Mouse (Mus musculus) midbrain, embryonic 13.5 days (tissue): ENCODE measurements at regions not wholly inside any gene's neighbourhood (a gene's known extent, or its start where the extent isn't known, plus 50 kb on each side); places are given as distances from the start of the nearest gene placed in this dataset.
A peak's percentile ranks its signal among the peaks of the same experiment; 100 is the strongest.
"Not testable (repeated sequence)": the region's sequence is repeated elsewhere in the genome, so short reads cannot be mapped to it uniquely, and the experiment has no call there.

Experiments used
- ATAC-seq: fragments of 200-750 bp; cut with Nextera tagmentation; 2 replicates; pipeline ENCODE4 v1.8.0; 2017; ENCODE audit warnings: mild to moderate bottlenecking, moderate TSS enrichment, moderate library complexity
- H3K27ac ChIP-seq: fragments of 300-500 bp; sonication (generic); 2 replicates; pipeline ENCODE4 v1.5.1; 2015; ENCODE audit warnings: inconsistent platforms, mild to moderate bottlenecking, moderate library complexity
- H3K27me3 ChIP-seq: fragments of 300-500 bp; sonication (generic); 2 replicates; pipeline ENCODE4 v1.6.1; 2015; ENCODE audit warnings: mild to moderate bottlenecking, inconsistent platforms
- H3K36me3 ChIP-seq: fragments of 300-500 bp; sonication (generic); 2 replicates; pipeline ENCODE4 v1.6.1; 2015; ENCODE audit warnings: mild to moderate bottlenecking, inconsistent platforms
- H3K4me1 ChIP-seq: fragments of 300-500 bp; sonication (generic); replicated peaks from 2 replicates; pipeline ENCODE4 v1.6.1; 2015; ENCODE audit warnings: inconsistent platforms
- H3K4me2 ChIP-seq: fragments of 300-500 bp; sonication (generic); replicated peaks from 2 replicates; pipeline ENCODE4 v1.6.1; 2015; ENCODE audit warnings: moderate library complexity, mild to moderate bottlenecking, inconsistent platforms
- H3K4me3 ChIP-seq: fragments of 300-500 bp; sonication (generic); replicated peaks from 2 replicates; pipeline ENCODE4 v1.5.1; 2015; ENCODE audit warnings: mild to moderate bottlenecking, inconsistent platforms
- H3K9ac ChIP-seq: fragments of 300-500 bp; sonication (generic); replicated peaks from 2 replicates; pipeline ENCODE4 v1.6.1; 2015; ENCODE audit warnings: mild to moderate bottlenecking, inconsistent platforms
- H3K9me3 ChIP-seq: fragments of 300-500 bp; sonication (generic); 2 replicates; pipeline ENCODE4 v1.6.1; 2016; ENCODE audit warnings: mild to moderate bottlenecking, inconsistent platforms
- WGBS: fragments of 180-500 bp; shearing (Covaris S2); methylation state at CpG from one replicate; pipeline ENCODE4 v1.1.7; 2015; 5-methylcytosine and 5-hydroxymethylcytosine counted together

DNA sequence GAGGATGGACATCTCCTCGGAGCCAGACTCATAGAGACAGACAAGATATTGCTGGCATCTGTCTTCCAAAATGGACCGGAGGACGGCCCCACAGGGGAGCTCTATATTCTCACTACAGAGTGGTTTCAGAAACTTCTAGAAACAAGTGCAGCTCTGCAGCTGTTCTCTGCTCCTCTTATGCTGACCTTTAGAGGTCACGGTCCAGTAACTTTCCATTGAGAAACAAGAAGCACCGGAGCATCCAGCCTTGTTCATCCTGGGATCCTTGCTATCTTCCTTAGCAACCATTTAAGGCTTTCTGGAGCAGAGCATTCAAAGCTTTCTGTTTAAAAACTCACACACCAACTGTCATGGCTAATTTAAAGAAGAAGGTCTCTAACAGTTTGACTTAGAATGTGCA is 94.7 kb upstream of the Tcerg1l start:
- Histone ChIP-seq H3K4me3 (no peak overlapping the region), H3K9ac (no peak overlapping the region), H3K36me3 (no peaks in the 10 kb centered on the region), H3K4me1 (no peaks in the 10 kb centered on the region), H3K27ac (no peak overlapping the region), H3K9me3 (no peaks in the 10 kb centered on the region), H3K27me3 (no peaks in the 10 kb centered on the region), H3K4me2 (no peak overlapping the region)
- no peak for ATAC-seq
- 65% methylated on average over 5 of the region's 5 CpGs for WGBS

GRCm38 (mm10) chr7:138489471-138489870 is 91.9 kb upstream of the Tcerg1l start:
- ATAC-seq, result no peak
- no peaks in the 10 kb centered on the region for H3K9me3 ChIP-seq
- no peak overlapping the region for H3K27ac ChIP-seq
- no peaks in the 10 kb centered on the region for H3K36me3 ChIP-seq
- 79% methylated on average over 2 of the region's 2 CpGs for WGBS
- no peaks in the 10 kb centered on the region for H3K4me1 ChIP-seq
- H3K9ac ChIP-seq, result no peak overlapping the region
- H3K4me3 ChIP-seq, result no peak overlapping the region
- H3K27me3 ChIP-seq, result no peaks in the 10 kb centered on the region
- no peak overlapping the region for H3K4me2 ChIP-seq

DNA sequence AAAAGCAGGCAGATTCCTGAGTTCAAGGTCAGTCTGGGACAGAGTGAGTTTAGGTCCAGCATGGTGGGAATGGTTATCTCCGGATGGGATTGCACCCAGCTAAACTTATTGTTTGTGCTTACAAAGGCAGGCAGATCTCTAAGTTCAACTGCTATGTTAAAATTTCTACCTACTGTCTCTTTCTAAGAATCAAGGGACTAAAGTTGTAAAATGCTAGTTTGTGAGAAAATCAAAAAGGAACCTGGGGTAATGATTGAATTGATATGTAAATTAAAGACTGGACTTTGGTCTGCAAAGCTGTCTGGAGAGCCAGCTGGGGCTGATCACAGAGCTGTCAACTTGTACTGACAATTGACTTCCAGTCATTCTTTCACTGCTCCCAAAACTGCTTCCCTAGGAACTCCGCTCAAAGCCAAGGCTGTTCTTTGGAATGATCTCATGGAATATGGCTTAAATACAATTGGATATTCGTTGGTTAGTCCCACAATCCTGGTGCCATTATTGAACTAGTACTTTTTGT is 90.7 kb upstream of the Tcerg1l start:
- Histone ChIP-seq H3K4me1 (no peaks in the 10 kb centered on the region), H3K4me3 (no peak overlapping the region), H3K9ac (no peak overlapping the region), H3K9me3 (no peaks in the 10 kb centered on the region), H3K4me2 (no peak overlapping the region), H3K27me3 (no peaks in the 10 kb centered on the region), H3K27ac (no peak overlapping the region), H3K36me3 (no peaks in the 10 kb centered on the region)
- no peak for ATAC-seq
- 80% methylated on average over 3 of the region's 3 CpGs for WGBS

GRCm38 (mm10) chr7:138472891-138473455 is 75.4 kb upstream of the Tcerg1l start:
- Histone ChIP-seq H3K4me1 (no peaks in the 10 kb centered on the region), H3K4me3 (no peak overlapping the region), H3K9ac (no peak overlapping the region), H3K27ac (no peak overlapping the region), H3K4me2 (no peak overlapping the region), H3K36me3 (no peaks in the 10 kb centered on the region), H3K9me3 (no peaks in the 10 kb centered on the region), H3K27me3 (no peaks in the 10 kb centered on the region)
- WGBS, result 67% methylated on average over 2 of the region's 2 CpGs
- ATAC-seq, result no peak

DNA sequence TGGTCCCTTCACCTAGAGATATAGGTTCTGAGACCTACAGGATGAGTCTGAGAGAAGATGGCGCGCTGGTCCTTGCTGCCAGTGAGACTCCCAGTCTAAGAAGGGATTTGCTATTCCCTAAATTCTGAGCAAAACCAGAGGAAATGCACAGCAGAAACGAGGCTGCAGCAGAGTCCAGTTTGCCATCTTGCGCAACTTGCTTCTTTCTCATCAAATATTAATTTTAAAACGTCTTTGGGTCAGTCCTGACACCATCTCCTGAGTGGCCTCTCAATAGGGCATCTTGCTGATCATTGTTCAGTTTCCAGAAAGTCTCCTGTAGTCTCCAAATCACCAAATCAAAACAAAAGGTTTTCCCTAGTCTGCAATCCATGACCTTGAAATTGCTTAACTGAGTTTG is 74.8 kb upstream of the Tcerg1l start:
- Histone ChIP-seq H3K4me2 (no peak overlapping the region), H3K4me3 (no peak overlapping the region), H3K27ac (no peak overlapping the region), H3K9me3 (no peaks in the 10 kb centered on the region), H3K36me3 (no peaks in the 10 kb centered on the region), H3K27me3 (no peaks in the 10 kb centered on the region), H3K4me1 (no peaks in the 10 kb centered on the region), H3K9ac (no peak overlapping the region)
- no peak for ATAC-seq
- 82% methylated on average over 5 of the region's 5 CpGs for WGBS

- WGBS, result 83% methylated on average over 4 of the region's 4 CpGs
These were observed 71.7 kb upstream of the Tcerg1l start for GRCm38 (mm10) chr7:138469211-138469610.

DNA sequence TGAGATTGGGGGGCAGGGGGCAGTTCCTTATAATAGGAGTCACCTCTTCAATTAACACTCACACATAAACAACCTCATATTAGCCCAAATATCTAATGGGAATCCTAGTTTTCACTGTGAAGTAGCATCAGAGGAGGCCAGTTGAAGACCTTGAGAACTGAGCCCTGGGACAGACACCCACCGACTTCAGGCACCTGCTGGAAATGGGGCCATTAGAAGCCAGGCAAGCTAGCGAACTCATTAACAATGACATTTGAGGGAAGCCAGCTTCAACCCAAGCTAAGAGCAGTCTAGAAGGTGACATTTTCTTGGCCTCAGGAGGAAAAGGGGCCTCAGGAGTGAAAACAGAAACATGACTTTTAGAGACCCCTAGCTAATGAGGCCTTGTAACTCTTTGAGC is 70.9 kb upstream of the Tcerg1l start:
- 91% methylated on average over 2 of the region's 2 CpGs for WGBS

More at GRCm38 (mm10) chr7:138469211-138469610, 71.7 kb upstream of the Tcerg1l start:
- no peaks in the 10 kb centered on the region for H3K36me3 ChIP-seq
- H3K9me3 ChIP-seq, result no peaks in the 10 kb centered on the region
- no peak for ATAC-seq
- no peak overlapping the region for H3K4me2 ChIP-seq
- no peaks in the 10 kb centered on the region for H3K27me3 ChIP-seq
- no peak overlapping the region for H3K4me3 ChIP-seq
- H3K27ac ChIP-seq, result no peak overlapping the region
- no peak overlapping the region for H3K9ac ChIP-seq
- H3K4me1 ChIP-seq, result no peaks in the 10 kb centered on the region

GRCm38 (mm10) chr7:138467981-138468380 is 70.5 kb upstream of the Tcerg1l start:
- no peaks in the 10 kb centered on the region for H3K4me1 ChIP-seq
- ATAC-seq, result no peak
- no peak overlapping the region for H3K4me2 ChIP-seq
- no peaks in the 10 kb centered on the region for H3K27me3 ChIP-seq
- H3K9me3 ChIP-seq, result no peaks in the 10 kb centered on the region
- no peaks in the 10 kb centered on the region for H3K36me3 ChIP-seq
- WGBS, result 90% methylated on average over 2 of the region's 2 CpGs
- no peak overlapping the region for H3K9ac ChIP-seq
- H3K4me3 ChIP-seq, result no peak overlapping the region
- no peak overlapping the region for H3K27ac ChIP-seq

More for the DNA sequence above, 70.9 kb upstream of the Tcerg1l start:
- H3K9me3 ChIP-seq, result no peaks in the 10 kb centered on the region
- no peak overlapping the region for H3K4me3 ChIP-seq
- no peak overlapping the region for H3K27ac ChIP-seq
- H3K9ac ChIP-seq, result no peak overlapping the region
- H3K36me3 ChIP-seq, result no peaks in the 10 kb centered on the region
- no peaks in the 10 kb centered on the region for H3K4me1 ChIP-seq
- no peak overlapping the region for H3K4me2 ChIP-seq
- H3K27me3 ChIP-seq, result no peaks in the 10 kb centered on the region
- ATAC-seq, result no peak

DNA sequence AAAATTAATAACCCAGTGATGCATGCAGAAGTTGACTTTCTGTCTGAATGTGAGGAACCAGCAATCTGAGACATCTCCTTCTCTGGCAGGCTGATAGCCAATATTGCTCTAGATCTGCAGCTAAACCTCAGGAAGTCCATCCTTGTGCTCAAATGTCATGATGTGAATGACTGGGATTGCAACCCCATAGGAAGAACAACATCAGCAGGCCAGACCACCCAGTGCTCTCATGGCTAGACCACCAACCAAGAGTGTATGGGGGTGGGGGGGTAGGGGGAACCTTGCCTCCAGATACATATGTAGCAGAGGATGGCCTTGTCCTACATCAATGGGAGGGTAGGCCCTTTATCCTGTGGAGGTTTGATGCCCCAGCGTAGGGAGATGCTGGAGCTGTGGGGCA is 69.9 kb upstream of the Tcerg1l start:
- H3K9ac ChIP-seq, result no peak overlapping the region
- H3K4me2 ChIP-seq, result no peak overlapping the region
- no peak for ATAC-seq
- no peaks in the 10 kb centered on the region for H3K27me3 ChIP-seq
- no peaks in the 10 kb centered on the region for H3K4me1 ChIP-seq
- WGBS, result 65% methylated on average over 1 of the region's 1 CpGs
- no peak overlapping the region for H3K4me3 ChIP-seq
- no peaks in the 10 kb centered on the region for H3K9me3 ChIP-seq
- no peak overlapping the region for H3K27ac ChIP-seq
- H3K36me3 ChIP-seq, result no peaks in the 10 kb centered on the region

DNA sequence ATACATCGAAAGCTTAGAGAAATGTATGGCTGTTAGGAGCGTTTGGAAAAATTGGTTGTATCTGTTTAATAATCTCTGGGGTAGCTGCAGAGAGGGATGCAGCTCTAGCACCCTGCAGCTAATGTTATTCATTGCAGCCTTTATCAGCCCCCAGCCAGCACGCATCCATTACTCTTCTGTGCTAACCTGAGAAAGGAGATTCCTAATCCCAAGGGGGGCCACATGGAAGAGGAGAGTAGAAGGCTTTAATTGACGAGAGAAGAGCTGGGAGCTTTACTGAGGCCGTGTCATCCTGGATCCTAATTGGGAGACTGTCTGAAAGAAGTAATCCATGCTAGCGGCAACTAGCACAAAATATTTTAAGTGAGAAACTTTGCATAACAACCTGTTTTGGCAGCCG is 60.4 kb upstream of the Tcerg1l start:
- Histone ChIP-seq H3K4me3 (no peak overlapping the region), H3K4me1 (peaks cover 12% of the 10 kb centered on the region), H3K9me3 (no peaks in the 10 kb centered on the region), H3K9ac (no peak overlapping the region), H3K36me3 (no peaks in the 10 kb centered on the region), H3K4me2 (no peak overlapping the region), H3K27ac (peak overlapping the region; percentile 36), H3K27me3 (no peaks in the 10 kb centered on the region)
- ATAC-seq, result peak; percentile 84
- 31% methylated on average over 7 of the region's 7 CpGs for WGBS

DNA sequence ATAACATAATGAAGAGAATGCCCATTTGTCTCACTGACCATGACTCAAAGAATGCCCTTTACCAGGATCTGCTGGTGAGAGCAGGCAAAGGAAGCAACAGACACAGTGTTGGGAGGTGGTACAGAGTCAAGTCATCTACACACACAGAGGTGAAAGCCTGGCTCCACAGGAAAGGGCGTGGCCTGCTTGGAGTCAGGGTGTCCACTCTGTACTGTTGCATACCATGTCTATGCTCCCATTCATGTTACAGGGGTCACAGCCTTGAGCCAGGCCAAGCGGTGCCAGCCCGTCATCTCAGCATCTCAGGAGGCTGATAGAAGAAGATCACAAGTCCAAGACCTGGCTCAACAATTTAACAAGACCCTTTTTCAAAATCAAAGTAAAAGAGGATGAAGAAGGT is 57.8 kb upstream of the Tcerg1l start:
- Histone ChIP-seq H3K27me3 (no peaks in the 10 kb centered on the region), H3K9me3 (no peaks in the 10 kb centered on the region), H3K4me2 (no peak overlapping the region), H3K27ac (no peak overlapping the region), H3K36me3 (no peaks in the 10 kb centered on the region), H3K9ac (no peak overlapping the region), H3K4me1 (peaks cover 12% of the 10 kb centered on the region), H3K4me3 (no peak overlapping the region)
- no peak for ATAC-seq
- WGBS, result 94% methylated on average over 3 of the region's 3 CpGs

- not testable (repeated sequence) for H3K36me3 ChIP-seq, H3K27ac ChIP-seq, H3K27me3 ChIP-seq, H3K4me3 ChIP-seq, H3K9me3 ChIP-seq, H3K4me2 ChIP-seq, ATAC-seq, H3K9ac ChIP-seq
- WGBS, result 45% methylated on average over 14 of the region's 14 CpGs
- H3K4me1 ChIP-seq, result peaks cover 12% of the 10 kb centered on the region
These were observed 57.1 kb upstream of the Tcerg1l start for GRCm38 (mm10) chr7:138454498-138455225.

- Histone ChIP-seq H3K4me1 (no peaks in the 10 kb centered on the region), H3K4me2 (no peak overlapping the region), H3K9ac (no peak overlapping the region)
These were observed 53.8 kb upstream of the Tcerg1l start for GRCm38 (mm10) chr7:138451321-138451720.

More at GRCm38 (mm10) chr7:138451321-138451720, 53.8 kb upstream of the Tcerg1l start:
- H3K36me3 ChIP-seq, result no peaks in the 10 kb centered on the region
- no peaks in the 10 kb centered on the region for H3K9me3 ChIP-seq
- H3K4me3 ChIP-seq, result no peak overlapping the region
- no peak for ATAC-seq
- H3K27ac ChIP-seq, result no peak overlapping the region
- no peaks in the 10 kb centered on the region for H3K27me3 ChIP-seq
